Mouse (Mus musculus) left cerebral cortex, postnatal 10 days (tissue): ENCODE results near the gene Myo5c. TPM values are rescaled to one million over a fixed set of nuclear protein-coding genes. Genes with fewer than 3 reads are reported as not detected.

Experiments
- DNase-seq, 2 experiments: peaks; one replicate each; pipeline ENCODE4 v3.0.0; 2021 to 2022; ENCODE audit warnings: low spot score in 2 of 2, mixed read lengths in 1 of 2; ENCODE audit errors: extremely low spot score in 1 of 2
- intact Hi-C: fragments of 180-260 bp; cut with DNase I; formaldehyde crosslinking; loops from one replicate; pipeline ENCODE4 v1.15.1; 2025
- total RNA-seq, 2 experiments: library from RNA; stranded (reverse); gene quantifications; 2 replicates each; pipeline ENCODE4 v1.2.3; 2021

Myo5c gene
- total RNA-seq, 2 experiments from 2014 or later, result 1.3 to 1.4 TPM

DNA sequence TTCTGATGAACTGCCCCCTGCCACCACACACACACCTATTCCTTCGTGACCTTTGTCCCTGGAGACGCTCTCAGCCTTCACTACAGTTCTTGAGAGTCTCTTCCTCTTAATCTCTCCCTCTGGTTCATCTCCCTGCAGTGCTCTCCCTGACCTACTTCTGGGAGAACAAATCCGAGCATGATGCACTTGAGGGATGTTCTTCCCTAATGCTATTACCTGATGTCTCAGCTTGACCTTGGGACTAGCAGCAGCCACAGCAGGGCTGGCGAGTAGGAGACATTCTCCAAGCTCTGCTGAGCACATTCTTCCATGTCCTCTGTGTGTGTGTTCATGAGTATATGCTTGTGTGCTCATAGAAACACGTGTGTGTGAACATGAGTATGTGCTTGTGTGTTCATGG lies 76.8 kb downstream of the Myo5c start:
- DNase-seq, result no peak
- intact Hi-C loops, result no loop called here

DNA sequence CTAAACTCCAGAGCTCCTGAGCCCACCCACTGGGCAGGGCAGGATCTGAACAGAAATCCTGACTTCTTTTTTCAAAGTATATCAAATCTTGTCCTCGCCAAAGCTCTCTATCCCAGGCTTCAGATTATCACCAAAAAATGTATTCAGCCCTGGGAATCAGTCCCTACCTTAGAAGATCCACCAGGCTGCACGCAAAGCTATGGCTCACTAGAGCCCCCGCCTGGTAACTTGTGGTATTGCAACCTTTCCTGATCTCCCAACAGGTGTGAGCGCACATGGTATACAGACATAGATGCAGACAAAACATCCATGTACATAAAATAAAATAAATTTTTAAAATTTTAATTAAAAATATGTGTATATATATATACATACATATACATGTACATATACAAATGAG lies 80.2 kb downstream of the Myo5c start:
- intact Hi-C loops, result no loop called here

DNA sequence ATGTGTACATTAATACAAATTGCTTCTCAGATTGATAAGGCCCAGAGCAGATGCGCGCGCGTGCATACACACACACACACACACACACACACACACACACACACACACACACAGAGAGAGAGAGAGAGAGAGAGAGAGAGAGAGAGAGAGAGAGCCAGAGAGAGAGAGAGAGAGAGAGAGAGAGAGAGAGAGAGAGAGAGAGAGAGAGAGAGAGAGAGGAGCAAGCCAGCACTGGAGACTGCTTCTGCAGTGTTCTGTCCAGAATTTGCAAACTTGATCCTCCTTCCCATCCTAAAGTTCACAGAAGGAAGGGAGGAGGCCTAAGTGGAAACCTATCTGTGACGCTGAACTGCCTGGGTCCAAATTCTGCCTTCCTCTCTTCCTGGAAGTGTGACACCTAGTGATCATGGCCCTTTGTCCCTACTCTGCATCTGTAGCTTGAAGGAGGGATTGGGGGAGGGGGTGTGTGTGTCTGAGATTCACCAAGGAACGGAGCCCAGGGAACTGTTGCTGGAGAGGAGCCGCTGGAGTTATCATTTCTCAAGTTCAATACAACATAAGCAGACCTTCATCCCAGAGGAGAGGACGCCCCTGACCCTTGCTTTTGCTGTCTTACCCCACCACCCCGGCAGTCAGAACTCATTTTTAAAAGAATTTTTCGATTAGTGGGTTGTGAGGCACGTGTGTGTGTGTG lies 81.5 kb downstream of the Myo5c start:
- intact Hi-C loops, result no loop called here
- DNase-seq, result peak in 1 of 2 experiments; percentile 34

More for the DNA sequence above, 80.2 kb downstream of the Myo5c start:
- DNase-seq, result peak; percentile 64 to 82

DNA sequence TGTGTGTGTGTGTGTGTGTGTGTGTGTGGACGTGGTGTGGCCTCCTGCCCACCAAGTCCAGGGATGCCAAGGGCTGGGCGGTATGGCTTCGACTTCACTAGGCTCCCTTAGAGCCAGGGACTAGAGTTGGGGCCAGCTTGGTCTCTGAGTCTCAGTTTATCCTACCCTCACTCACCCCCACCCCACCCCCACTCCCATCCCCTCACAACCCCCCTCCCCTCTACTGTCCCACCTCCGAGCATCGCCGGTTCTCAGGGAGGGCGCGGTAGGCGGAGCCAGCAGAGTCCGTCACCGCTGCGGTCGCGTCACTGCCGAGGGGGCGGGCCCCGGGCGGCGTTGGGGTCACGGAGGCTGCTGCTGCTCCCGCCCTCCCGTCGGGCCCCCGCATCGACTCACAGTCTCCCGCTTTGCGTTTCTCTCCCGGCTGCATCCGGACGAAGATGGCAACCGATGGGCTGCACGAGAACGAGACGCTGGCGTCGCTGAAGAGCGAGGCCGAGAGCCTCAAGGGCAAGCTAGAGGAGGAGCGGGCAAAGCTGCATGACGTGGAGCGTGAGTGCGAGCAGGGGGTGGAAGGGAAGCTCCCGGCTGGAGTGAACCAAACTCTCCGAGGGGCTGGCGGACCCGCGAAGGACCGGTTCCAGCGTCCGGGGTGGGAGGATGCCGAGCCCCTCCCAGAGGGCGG lies 82.2 kb downstream of the Myo5c start:
- intact Hi-C loops, result no loop called here
- peak; percentile 76 to 92 for DNase-seq

DNA sequence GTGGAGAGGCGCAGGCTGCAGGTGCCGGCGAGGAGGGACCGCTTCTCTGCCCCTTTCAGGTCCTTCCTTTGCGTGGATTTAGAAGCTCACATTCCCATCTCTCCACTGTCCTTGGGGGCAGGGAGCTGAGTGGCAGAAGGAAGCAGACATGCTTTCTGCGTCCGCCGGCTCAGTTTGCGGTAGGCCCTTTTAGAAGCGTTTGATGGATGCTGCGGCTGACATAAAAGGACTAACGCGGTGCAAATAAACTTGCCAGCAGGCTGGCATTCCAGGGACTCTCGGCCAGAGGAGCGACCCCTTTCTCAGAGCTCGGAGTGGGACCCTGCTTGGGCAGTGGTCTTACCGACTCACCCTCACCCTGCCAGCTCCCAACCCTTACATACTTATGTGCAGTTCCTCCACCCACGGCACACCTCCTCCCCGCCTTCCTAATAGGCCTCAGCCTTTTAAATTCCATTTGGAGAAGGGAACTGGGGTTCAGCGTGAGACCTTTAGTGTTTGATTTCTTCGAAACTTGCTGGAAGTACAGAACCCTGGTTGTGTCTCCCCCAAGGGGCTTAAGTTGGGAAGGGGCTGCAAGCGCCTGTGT lies 82.8 kb downstream of the Myo5c start:
- intact Hi-C loops, result no loop called here

DNA sequence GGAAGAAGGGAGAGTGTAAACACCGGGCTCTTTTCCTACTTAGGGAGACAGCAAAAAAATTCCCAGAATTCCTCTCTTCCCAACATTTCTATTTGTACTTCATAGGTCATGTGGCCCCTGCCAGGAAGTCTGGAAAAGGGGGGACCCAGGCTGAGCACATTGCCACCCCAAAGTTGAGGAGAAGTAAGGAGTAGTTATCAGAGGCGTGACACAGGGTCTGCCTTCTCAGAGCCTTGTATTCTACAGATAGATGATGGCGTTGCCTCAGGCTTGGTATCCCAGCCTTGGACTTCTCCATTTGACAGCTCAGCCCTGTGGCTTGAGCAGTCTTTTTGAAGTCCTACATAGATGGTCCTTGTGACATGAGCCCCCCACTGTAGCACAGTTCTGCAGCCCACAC lies 83.4 kb downstream of the Myo5c start:
- intact Hi-C loops, result no loop called here
- DNase-seq, result no peak

More for the DNA sequence above, 82.8 kb downstream of the Myo5c start:
- DNase-seq, result no peak

DNA sequence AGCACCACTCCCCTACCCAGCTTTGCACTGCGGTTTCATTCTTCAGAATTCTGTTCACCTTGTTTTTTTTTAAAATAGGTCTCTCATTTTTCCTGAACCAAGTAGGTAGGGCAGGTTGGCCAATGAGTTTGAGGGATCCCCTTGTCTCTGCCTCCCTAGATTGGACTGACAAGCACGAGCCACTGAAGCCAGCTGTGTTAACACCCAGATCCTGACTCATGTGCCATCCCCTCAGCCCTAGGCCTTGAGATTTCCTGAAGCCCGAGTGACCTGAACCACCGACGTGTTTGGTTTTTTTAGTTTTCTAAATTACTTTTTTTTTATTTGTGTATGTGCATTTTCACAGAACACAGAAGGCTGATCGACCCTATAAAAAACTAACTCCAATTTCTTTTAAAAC lies 85.0 kb downstream of the Myo5c start:
- intact Hi-C loops, result no loop called here
- DNase-seq, result no peak

DNA sequence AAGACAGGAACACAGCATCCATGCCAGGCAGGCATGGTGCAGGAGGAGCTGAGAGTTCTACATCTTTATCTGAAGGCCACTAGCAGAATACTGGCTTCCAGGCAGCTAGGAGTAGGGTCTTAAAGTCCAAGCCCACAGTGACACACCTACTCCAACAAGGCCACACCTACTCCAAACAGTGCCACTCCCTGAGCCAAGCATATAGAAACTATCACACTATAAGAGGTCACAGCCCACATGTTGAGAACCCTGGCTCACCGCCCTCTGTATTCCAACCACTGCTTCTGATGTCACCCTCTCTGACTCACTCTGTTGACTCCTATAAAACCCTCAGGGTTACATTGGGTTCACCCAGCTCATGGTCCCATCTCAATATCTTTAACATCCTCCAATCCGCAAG lies 86.4 kb downstream of the Myo5c start:
- no peak for DNase-seq
- intact Hi-C loops, result no loop called here

DNA sequence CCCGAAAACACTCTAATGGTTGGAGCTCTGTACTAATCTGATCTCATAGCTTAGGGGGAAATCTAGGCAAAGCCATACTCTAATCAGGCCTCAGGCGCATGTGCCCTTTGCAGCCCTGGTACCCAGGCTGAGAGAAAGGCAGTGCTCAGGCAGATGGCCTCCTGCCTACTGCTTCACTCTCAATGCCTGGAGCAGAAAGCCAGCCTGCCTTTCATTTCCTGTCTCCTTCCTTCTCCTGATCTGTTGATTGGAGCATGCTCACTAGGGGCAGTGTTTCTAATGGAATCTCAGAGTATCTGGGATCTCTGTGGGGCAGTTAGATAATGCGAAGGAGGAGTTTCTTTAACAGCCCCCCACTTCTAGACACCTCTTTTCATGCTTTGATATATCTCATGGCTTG lies 87.5 kb downstream of the Myo5c start:
- intact Hi-C loops, result no loop called here
- DNase-seq, result no peak

DNA sequence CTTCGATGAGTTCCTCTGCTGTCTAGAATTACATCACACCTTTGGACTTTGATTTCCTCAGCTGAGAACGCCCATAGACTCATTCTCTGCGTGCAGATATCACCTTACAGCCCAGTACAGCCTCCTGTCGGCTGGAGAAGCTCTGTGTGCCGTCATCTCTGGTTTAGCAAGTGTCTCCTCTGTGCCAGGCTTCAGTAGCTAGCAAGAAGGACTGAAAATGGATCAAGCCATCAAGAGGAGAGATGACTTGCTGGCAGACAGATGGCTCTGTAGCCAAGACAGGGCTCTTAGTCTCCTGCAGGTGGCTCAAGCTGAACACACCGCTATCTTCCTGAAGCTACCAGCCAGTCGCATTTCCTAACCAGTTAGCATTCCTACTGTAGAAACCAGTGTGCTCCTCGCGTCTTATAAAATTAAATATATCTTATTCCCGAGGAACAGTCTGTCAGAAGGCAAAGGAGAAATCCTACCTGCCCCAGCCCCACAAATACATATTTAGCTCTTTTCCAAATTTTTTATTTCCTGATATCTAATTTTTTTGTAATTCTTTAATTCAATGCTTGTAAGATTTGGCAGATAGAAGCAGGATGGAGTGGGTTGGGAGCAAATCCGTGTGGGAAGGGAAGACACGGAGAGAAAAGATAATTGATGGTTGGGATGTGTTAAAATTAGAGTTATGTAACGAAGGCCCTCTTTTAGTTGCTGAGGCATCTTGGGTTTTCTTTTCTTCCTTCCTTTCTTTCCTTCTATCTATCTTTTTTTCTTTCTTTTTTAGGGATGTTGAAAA lies 90.5 kb downstream of the Myo5c start:
- no peak for DNase-seq
- intact Hi-C loops, result no loop called here

DNA sequence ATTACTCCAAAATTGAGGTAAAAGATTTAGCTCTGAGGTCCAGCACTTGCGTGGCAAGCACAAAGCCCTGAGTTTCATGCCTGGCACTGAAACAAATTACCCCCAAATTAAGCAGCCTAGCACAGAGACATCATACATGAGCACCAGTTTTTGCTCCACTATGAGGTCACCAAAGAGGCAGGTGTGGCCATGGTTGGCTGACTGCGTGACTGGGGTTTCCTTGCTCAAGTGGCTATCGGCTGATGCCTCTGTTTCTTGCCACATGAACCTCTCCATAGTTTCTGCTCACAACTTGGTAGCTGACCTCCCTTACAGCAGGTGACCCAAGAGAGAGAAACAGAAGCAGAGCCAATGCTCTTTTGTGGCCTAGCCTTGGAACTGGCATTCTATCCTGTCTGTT lies 96.2 kb downstream of the Myo5c start:
- DNase-seq, result no peak
- intact Hi-C loops, result no loop called here

DNA sequence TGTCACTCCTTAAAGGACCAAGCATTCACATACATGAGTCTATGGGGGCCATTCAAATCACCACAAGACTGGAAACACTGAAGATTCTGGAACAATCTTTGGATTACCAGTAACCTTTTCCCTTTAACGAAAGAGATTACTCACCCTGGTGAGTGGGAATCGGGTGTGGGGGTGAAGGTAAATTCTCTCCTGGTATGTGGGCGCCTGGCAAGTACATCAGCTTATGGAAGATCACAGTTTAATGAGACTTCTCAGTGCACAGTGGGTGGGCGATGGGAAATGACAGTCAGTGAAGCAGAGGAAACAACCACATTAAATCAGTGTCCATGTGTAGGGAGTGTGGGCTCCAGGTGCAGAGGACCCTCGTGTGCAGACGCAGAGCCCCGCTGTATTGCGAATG lies 99.0 kb downstream of the Myo5c start:
- intact Hi-C loops, result no loop called here
- no peak for DNase-seq

DNA sequence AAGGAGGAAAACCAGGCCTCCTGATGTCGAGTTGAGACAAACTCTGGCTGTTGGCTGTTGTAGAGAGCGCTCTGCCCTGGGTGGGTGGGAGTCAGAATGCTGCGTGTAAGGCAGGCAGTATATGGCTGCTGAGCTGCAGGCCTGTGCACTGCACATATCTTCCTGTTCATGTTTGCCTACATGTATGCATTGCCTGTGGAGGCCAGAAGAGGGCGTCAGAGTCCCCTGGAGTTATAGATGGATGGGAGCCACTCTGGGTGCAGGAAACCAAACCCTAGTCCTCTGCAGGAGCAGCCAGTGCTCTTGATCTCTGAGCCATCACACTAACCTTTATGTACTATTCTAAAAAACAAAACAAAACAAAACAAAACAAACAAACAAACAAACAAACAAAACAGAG lies 102.6 kb downstream of the Myo5c start:
- intact Hi-C loops, result no loop called here
- no peak for DNase-seq

DNA sequence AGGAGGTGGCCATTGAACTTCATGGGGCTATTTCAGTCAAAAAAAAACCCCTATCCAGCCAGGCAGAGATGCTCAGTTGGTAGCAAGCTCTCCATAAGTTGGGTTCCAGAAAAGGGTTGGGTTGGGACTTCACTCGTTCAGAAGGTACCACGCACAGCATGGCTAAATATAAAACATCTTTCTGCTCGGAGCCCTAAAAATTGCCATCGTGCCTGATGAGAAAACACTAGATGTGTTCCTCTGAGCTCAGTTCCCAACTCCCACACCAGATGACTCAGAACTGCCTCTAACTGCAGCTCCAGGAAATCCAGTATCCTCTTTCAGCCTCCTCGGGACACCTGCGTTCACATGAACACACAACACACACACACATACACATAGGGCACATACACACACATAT lies 106.2 kb downstream of the Myo5c start:
- intact Hi-C loops, result no loop called here

DNA sequence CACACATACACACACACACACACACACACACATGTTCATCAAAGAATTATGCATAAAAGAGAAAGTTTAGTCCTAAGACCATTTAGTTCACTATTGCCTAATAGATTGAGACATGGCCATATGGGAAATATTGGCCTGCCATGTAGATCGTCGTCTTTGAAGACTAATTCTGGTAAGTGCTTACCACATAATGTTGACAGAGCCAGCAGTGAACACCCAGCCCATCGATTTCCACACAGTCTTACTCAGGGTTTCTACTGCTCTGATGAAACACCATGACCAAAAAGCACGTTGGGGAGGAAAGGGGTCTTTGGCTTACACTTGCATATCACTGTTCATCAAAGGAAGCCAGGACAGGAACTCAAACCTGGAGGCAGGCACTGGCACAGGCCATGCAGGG lies 110.6 kb downstream of the Myo5c start:
- intact Hi-C loops, result no loop called here
- no peak for DNase-seq

More for the DNA sequence above, 106.2 kb downstream of the Myo5c start:
- DNase-seq, result peak in 1 of 2 experiments; percentile 68

DNA sequence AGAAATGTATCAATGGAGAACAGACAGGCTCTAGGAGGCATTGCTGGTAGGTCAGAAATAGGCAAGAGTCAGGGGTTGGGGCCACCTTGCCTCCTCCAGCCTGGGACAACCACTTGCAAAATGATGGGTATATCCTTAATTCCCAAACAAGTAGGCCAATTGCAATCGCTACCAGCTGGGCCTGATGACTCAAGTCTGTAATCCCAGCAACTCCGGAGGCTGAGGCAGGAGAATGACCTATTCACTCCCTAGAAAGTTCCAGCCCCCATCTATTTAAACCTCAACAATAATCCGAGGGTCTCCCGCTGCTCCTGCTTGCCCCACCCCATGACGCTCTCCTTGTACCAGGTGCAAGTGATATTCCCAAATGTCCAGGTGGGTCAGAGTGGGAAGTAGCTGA lies 115.6 kb downstream of the Myo5c start, which contains the start of gene Bcl2l10:
Bcl2l10 (plus strand) TSS at position 301 of the 400 bp plus-strand sequence.
- intact Hi-C loops, result no loop called here
- DNase-seq, result no peak

DNA sequence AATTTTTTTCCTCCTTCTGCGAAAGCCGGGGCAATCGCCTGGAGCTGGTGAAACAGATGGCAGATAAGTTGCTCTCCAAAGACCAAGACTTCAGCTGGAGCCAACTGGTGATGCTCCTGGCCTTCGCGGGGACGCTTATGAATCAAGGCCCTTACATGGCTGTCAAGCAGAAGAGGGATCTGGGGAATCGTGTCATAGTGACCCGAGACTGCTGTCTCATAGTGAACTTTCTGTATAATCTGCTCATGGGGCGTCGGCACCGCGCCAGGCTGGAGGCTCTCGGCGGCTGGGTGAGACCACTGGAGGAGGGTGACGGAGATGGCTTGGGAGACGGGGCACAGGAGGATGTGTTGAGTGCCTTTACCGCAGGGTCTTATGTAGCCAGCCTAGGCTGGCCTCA lies 116.2 kb downstream of the Myo5c start:
- intact Hi-C loops, result no loop called here

DNA sequence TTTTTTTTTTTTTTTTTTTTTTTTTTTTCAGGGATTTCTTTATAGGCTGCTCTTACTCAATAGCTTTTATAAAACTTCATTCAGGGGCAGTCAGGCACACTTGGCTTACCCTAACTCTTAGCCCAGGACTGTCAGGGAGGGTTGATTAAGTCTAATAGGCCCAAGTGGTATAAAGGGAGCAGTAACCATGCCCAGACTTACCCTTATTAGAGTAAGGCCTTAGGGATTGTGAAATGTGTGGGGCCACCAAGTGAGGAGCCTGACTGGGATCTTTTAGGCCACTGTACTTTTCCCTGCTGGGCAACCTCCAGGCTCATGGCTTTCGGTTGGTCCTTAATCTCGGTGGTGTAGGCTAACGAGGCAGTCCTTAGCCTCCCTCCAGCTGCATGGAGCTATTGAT lies 116.8 kb downstream of the Myo5c start:
- no peak for DNase-seq
- intact Hi-C loops, result no loop called here

More for the DNA sequence above, 116.2 kb downstream of the Myo5c start:
- DNase-seq, result no peak

DNA sequence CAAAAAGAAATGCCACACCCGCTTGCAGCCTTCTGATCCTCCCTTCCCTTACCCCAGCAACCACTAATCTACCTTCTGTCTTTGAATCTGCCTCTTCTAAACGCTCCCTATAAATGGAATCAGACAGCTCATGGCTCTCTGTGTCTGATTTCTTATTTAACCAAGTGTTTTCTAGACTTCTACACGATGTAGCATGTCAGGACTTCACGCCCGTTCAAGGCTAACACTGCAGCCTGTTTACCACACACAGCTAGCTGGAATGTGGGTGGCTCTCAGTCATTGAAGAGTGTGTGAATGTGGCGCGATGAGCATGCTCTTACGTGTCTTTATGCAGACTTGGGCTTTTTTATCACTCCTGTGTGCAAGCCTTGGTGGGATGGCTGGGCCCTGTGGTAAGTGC lies 121.3 kb downstream of the Myo5c start:
- intact Hi-C loops, result no loop called here

More for the DNA sequence above, 121.3 kb downstream of the Myo5c start:
- DNase-seq, result no peak
